Mouse (Mus musculus): ENCODE measurements at regions not wholly inside any gene's neighbourhood (a gene's known extent, or its start where the extent isn't known, plus 50 kb on each side); places are given as distances from the start of the nearest gene placed in this dataset.
A peak's percentile ranks its signal among the peaks of the same experiment; 100 is the strongest.

DNA sequence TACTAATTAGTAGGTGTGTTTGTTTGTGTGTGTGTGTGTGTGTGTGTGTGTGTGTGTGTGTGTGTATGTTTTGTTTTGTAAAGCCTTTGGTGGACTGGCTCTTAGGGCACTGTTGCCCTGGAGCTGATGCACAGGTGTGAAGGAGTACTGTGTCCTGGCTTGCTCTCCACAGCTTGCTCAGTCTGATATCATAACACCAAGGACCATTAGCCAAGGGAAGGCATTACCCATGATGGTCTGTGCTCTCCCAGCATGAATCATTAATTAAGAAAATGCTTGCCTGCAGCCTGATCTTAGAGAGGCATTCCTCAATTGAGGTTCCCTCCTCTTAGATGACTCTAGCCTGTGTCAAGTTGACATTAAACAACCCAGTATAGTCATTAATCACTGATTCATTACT lies 54.7 kb downstream of the Spry2 start:
- H3K27me3 ChIP-seq (ENCODE audit: insufficient read depth, low read length), result no peaks in the 10 kb centered on the region
- no peak overlapping the region for H3K9ac ChIP-seq (ENCODE audit: low read depth, low read length)
- no peaks in the 10 kb centered on the region for H3K36me3 ChIP-seq (ENCODE audit: insufficient read depth, low read length)
- no peak for DNase-seq (ENCODE audit: low spot score)
- no peak overlapping the region for H3K4me3 ChIP-seq (replicated peaks; ENCODE audit: low read depth, low read length)
- no peak overlapping the region for H3K27ac ChIP-seq
- no peaks in the 10 kb centered on the region for H3K9me3 ChIP-seq (replicated peaks; ENCODE audit: low read length)
- no peak for TF ChIP-seq CTCF (IDR thresholded peaks at IDR 0.05; ENCODE audit: low read depth)
- no peaks in the 10 kb centered on the region for H3K4me1 ChIP-seq (replicated peaks; ENCODE audit: insufficient read depth, low read length)
- H3K4me2 ChIP-seq (ENCODE audit: low read length), result no peak overlapping the region
- no peak for ATAC-seq (replicated peaks; ENCODE audit: low FRiP score, low read depth)

DNA sequence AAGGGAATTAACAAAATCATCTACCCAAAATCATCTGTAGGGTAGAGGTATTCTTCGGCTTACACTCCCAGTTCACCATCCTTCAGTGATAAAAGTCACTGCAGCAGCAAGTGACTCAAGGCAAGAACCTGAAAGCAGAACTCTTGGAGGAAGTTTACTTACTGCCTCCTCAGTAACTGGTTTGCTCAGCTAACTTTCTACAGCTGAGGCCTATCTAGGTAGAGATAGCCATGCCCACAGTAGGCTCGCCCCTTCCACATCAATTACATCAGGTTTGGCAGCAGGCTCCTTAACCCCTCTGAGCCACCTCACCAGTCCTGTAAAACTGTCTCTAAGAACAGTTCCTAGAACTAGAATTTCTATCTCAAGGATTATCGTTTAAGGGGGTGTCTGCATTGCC lies 59.1 kb downstream of the Spry2 start:
- no peak for TF ChIP-seq CTCF (IDR thresholded peaks at IDR 0.05; ENCODE audit: low read depth)
- Histone ChIP-seq H3K9ac (ENCODE audit: low read depth, low read length) (no peak overlapping the region), H3K4me3 (replicated peaks; ENCODE audit: low read depth, low read length) (no peak overlapping the region), H3K4me2 (ENCODE audit: low read length) (no peak overlapping the region), H3K36me3 (ENCODE audit: insufficient read depth, low read length) (no peaks in the 10 kb centered on the region), H3K27ac (no peak overlapping the region), H3K9me3 (replicated peaks; ENCODE audit: low read length) (no peaks in the 10 kb centered on the region), H3K27me3 (ENCODE audit: insufficient read depth, low read length) (no peaks in the 10 kb centered on the region), H3K4me1 (replicated peaks; ENCODE audit: insufficient read depth, low read length) (no peaks in the 10 kb centered on the region)
- ATAC-seq (replicated peaks; ENCODE audit: low FRiP score, low read depth) (no peak), DNase-seq (ENCODE audit: low spot score) (no peak)
- 85% methylated on average over 3 of the region's 3 CpGs for WGBS

DNA sequence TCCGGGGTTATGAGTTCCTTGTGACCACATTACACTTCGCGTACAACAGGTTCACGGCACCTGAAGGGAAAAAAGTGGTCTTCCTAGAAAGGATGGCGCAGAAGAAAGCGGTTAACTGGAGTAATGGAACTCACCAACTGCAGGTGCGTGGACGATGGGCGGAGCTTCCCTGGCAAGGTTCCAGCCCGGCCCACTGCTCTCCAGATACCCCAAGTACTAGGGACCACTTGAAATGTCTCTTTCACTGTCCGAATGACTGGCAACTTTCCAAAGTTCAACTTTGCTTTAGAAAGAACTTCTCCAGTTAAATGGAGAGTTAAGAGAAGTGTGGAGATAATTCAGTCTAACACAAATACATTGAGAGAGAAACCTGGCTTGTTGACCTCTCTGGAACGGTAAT lies 65.9 kb downstream of the Spry2 start:
- no peak for ATAC-seq (replicated peaks; ENCODE audit: low FRiP score, low read depth)
- Histone ChIP-seq H3K9ac (ENCODE audit: low read depth, low read length) (no peak overlapping the region), H3K4me1 (replicated peaks; ENCODE audit: insufficient read depth, low read length) (no peaks in the 10 kb centered on the region), H3K4me2 (ENCODE audit: low read length) (no peak overlapping the region), H3K27ac (no peak overlapping the region), H3K4me3 (replicated peaks; ENCODE audit: low read depth, low read length) (no peak overlapping the region), H3K9me3 (replicated peaks; ENCODE audit: low read length) (no peaks in the 10 kb centered on the region), H3K36me3 (ENCODE audit: insufficient read depth, low read length) (no peaks in the 10 kb centered on the region), H3K27me3 (ENCODE audit: insufficient read depth, low read length) (no peaks in the 10 kb centered on the region)
- DNase-seq (ENCODE audit: low spot score), result no peak
- no peak for TF ChIP-seq CTCF (IDR thresholded peaks at IDR 0.05; ENCODE audit: low read depth)
- WGBS, result 94% methylated on average over 12 of the region's 12 CpGs

DNA sequence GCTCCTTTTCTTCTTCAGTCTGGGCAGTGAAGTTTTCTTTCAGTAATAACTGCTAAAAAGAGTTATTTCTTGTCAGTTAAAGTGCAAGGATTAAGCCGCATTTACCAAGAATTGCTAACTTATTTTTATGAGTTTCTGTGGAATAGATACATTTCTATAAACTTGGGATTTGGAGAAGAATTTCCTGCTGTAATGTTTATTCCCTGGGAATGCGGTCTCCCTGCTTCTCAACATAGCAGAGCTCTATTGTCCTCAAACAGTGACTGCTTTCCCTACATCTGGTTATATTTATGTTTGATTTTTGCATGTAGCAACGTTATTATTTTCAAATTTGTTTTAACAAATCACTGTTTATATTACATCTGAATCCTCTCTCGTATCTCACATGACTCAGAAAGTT lies 66.3 kb downstream of the Spry2 start:
- H3K27ac ChIP-seq, result no peak overlapping the region
- no peak for TF ChIP-seq CTCF (IDR thresholded peaks at IDR 0.05; ENCODE audit: low read depth)
- no peaks in the 10 kb centered on the region for H3K27me3 ChIP-seq (ENCODE audit: insufficient read depth, low read length)
- no peaks in the 10 kb centered on the region for H3K4me1 ChIP-seq (replicated peaks; ENCODE audit: insufficient read depth, low read length)
- no peak overlapping the region for H3K9ac ChIP-seq (ENCODE audit: low read depth, low read length)
- ATAC-seq (replicated peaks; ENCODE audit: low FRiP score, low read depth), result no peak
- no peak overlapping the region for H3K4me3 ChIP-seq (replicated peaks; ENCODE audit: low read depth, low read length)
- H3K4me2 ChIP-seq (ENCODE audit: low read length), result no peak overlapping the region
- DNase-seq (ENCODE audit: low spot score), result peak; percentile 48
- no peaks in the 10 kb centered on the region for H3K36me3 ChIP-seq (ENCODE audit: insufficient read depth, low read length)
- 68% methylated on average over 4 of the region's 4 CpGs for WGBS
- H3K9me3 ChIP-seq (replicated peaks; ENCODE audit: low read length), result no peaks in the 10 kb centered on the region

DNA sequence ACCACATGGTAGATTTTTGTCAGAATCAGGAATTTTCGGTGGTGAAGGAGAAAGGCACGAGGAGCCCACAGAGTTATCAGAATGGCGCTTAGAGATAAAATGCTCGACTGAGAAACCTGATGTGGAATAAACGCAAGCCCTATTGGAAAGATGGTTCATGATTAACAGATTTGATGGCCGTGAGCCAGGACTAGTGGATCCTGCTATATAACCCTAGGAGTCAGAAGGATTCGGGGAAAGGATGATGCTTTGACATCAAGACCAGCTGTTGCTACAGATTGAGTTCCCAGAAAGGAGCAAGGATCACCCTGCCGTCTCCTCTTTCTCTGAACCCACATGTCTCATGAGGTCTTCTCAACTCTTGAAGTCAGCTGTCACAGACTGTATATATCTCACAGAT lies 73.5 kb downstream of the Spry2 start:
- Histone ChIP-seq H3K4me3 (replicated peaks; ENCODE audit: low read depth, low read length) (no peak overlapping the region), H3K4me1 (replicated peaks; ENCODE audit: insufficient read depth, low read length) (no peaks in the 10 kb centered on the region), H3K27ac (no peak overlapping the region), H3K9ac (ENCODE audit: low read depth, low read length) (no peak overlapping the region), H3K36me3 (ENCODE audit: insufficient read depth, low read length) (no peaks in the 10 kb centered on the region), H3K27me3 (ENCODE audit: insufficient read depth, low read length) (no peaks in the 10 kb centered on the region), H3K4me2 (ENCODE audit: low read length) (no peak overlapping the region), H3K9me3 (replicated peaks; ENCODE audit: low read length) (no peaks in the 10 kb centered on the region)
- ATAC-seq (replicated peaks; ENCODE audit: low FRiP score, low read depth), result 0 out of 2 replicates have a peak, but pooled peaks have one; percentile 36
- WGBS, result 40% methylated on average over 8 of the region's 8 CpGs
- no peak for TF ChIP-seq CTCF (IDR thresholded peaks at IDR 0.05; ENCODE audit: low read depth)
- DNase-seq (ENCODE audit: low spot score), result peak; percentile 28

DNA sequence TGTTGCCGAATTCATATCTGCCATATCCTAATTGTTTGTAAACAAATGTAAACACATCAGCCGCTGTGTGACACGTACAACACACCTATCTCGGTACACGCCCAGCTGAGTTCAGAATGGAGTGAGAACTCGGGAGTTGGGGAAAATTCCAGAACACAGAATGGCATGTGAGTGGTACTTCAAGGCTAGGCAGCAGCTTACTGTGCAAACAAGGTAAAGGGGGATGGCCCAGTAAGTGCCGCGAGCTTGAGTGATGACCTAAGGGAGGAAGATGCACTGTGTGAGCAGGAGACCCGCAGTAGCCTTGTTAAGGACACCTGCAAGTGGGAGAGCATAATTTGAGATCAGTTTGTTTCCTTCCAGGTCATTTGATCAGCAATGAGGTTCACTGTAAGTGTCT lies 74.0 kb downstream of the Spry2 start:
- Histone ChIP-seq H3K4me3 (replicated peaks; ENCODE audit: low read depth, low read length) (no peak overlapping the region), H3K27me3 (ENCODE audit: insufficient read depth, low read length) (no peaks in the 10 kb centered on the region), H3K4me2 (ENCODE audit: low read length) (no peak overlapping the region), H3K36me3 (ENCODE audit: insufficient read depth, low read length) (no peaks in the 10 kb centered on the region), H3K9ac (ENCODE audit: low read depth, low read length) (no peak overlapping the region), H3K27ac (no peak overlapping the region), H3K9me3 (replicated peaks; ENCODE audit: low read length) (no peaks in the 10 kb centered on the region), H3K4me1 (replicated peaks; ENCODE audit: insufficient read depth, low read length) (no peaks in the 10 kb centered on the region)
- DNase-seq (ENCODE audit: low spot score) (no peak), ATAC-seq (replicated peaks; ENCODE audit: low FRiP score, low read depth) (no peak)
- 70% methylated on average over 9 of the region's 9 CpGs for WGBS
- no peak for TF ChIP-seq CTCF (IDR thresholded peaks at IDR 0.05; ENCODE audit: low read depth)

DNA sequence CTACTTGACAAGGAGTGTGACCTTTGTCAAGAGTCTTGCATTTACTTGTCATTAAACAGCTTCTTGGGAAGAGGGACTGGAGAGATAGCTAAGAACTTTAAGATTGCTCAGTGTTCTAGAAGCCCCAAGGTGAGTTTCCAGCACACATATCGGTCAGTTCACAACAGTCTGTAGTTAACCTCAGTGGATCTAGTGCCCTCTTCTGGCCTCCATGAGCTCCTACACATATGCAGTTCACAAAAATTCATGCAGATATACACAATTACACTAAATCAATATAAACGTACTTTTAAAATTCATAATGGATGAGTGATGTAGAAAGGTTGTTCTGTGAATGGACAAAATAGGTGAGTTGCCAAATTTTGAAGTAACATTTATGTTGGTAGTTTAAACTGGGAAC lies 77.1 kb downstream of the Spry2 start:
- H3K36me3 ChIP-seq (ENCODE audit: insufficient read depth, low read length), result no peaks in the 10 kb centered on the region
- WGBS, result 95% methylated on average over 2 of the region's 2 CpGs
- no peaks in the 10 kb centered on the region for H3K9me3 ChIP-seq (replicated peaks; ENCODE audit: low read length)
- H3K4me1 ChIP-seq (replicated peaks; ENCODE audit: insufficient read depth, low read length), result no peaks in the 10 kb centered on the region
- no peak overlapping the region for H3K9ac ChIP-seq (ENCODE audit: low read depth, low read length)
- ATAC-seq (replicated peaks; ENCODE audit: low FRiP score, low read depth) (no peak), DNase-seq (ENCODE audit: low spot score) (no peak)
- TF ChIP-seq CTCF (IDR thresholded peaks at IDR 0.05; ENCODE audit: low read depth), result no peak
- H3K4me3 ChIP-seq (replicated peaks; ENCODE audit: low read depth, low read length), result no peak overlapping the region
- no peaks in the 10 kb centered on the region for H3K27me3 ChIP-seq (ENCODE audit: insufficient read depth, low read length)
- no peak overlapping the region for H3K4me2 ChIP-seq (ENCODE audit: low read length)
- no peak overlapping the region for H3K27ac ChIP-seq
